In genomic region chr8:73219178-73219811, GRCm38 (mm10) we compare ENCODE assay signal across 19 mouse cellular contexts.
DNase-seq lines count a peak whose midpoint lies in the region; ATAC-seq lines count a peak whose summit lies in the region.
"Had no signal": no experiment of that assay in that cellular context is flagged by ENCODE, and none has a peak within 500 bp of the region (broad histone marks: within the 10 kb centered on the region; RNA-seq: fewer than 3 reads in every experiment).

No protein-coding gene starts in this region.

- intact Hi-C loops in left cerebral cortex, postnatal 10 days (cut with DNase I): no loop called here

- ATAC-seq in midbrain, embryonic 11.5 days (ENCODE audit: low FRiP score): peak; percentile 46; the same call in 1 of the 2 replicates
- peak; percentile 82 for ATAC-seq in forebrain, embryonic 16.5 days
- peak; percentile 82 for ATAC-seq in midbrain, embryonic 15.5 days (replicated peaks)
- ATAC-seq: hindbrain, embryonic 16.5 days; inflammation-experienced regulatory T-cells, adult 6 months; intestine, postnatal 0 days had no signal

- no peaks in the 10 kb centered on the region for H3K9me3 ChIP-seq in midbrain, embryonic 11.5 days (ENCODE audit: control insufficient read depth, low read length)
- H3K9me3 ChIP-seq in midbrain, embryonic 10.5 days (replicated peaks): no peaks in the 10 kb centered on the region
- H3K9me3 ChIP-seq in forebrain, embryonic 16.5 days (ENCODE audit: control insufficient read depth, low read length): no peaks in the 10 kb centered on the region
- H3K9me3 ChIP-seq in midbrain, embryonic 15.5 days: no peaks in the 10 kb centered on the region
- H3K9me3 ChIP-seq: embryonic facial prominence, embryonic 13.5 days; heart, embryonic 13.5 days; hindbrain, embryonic 12.5 days had no signal

- DNase-seq in midbrain, embryonic 11.5 days (ENCODE audit: low spot score, missing footprints): no peak
- no peak for DNase-seq in midbrain, embryonic 10.5 days (ENCODE audit: low spot score)
- DNase-seq in urinary bladder, postnatal 14 days (ENCODE audit: low spot score): no peak
- no peak for DNase-seq in left cerebral cortex, postnatal 10 days (ENCODE audit: extremely low spot score in 1 of 2, low spot score in 2 of 2)
- DNase-seq in kidney, postnatal 25 days: no peak
- DNase-seq: adrenal gland, adult 2 months; adrenal gland, postnatal 25 days; cerebellum, adult 8-10 months; cerebellum, postnatal 14 days; gastrocnemius, postnatal 10 days; heart, postnatal 36 days had no signal

- no peaks in the 10 kb centered on the region for H3K27me3 ChIP-seq in midbrain, embryonic 11.5 days (ENCODE audit: control insufficient read depth, insufficient read depth, low read length)
- H3K27me3 ChIP-seq in midbrain, embryonic 10.5 days (ENCODE audit: low read depth, poor library complexity, severe bottlenecking): no peaks in the 10 kb centered on the region
- H3K27me3 ChIP-seq in forebrain, embryonic 16.5 days (replicated peaks; ENCODE audit: control insufficient read depth, insufficient read depth, low read length): no peaks in the 10 kb centered on the region
- no peaks in the 10 kb centered on the region for H3K27me3 ChIP-seq in midbrain, embryonic 15.5 days (replicated peaks)
- H3K27me3 ChIP-seq: embryonic facial prominence, embryonic 13.5 days; heart, embryonic 13.5 days; hindbrain, embryonic 12.5 days had no signal

- H3K27ac ChIP-seq in midbrain, embryonic 11.5 days (ENCODE audit: low read depth, low read length): no peak overlapping the region
- no peak overlapping the region for H3K27ac ChIP-seq in midbrain, embryonic 10.5 days (replicated peaks)
- no peak overlapping the region for H3K27ac ChIP-seq in forebrain, embryonic 16.5 days (ENCODE audit: low read length)
- no peak overlapping the region for H3K27ac ChIP-seq in midbrain, embryonic 15.5 days
- H3K27ac ChIP-seq: embryonic facial prominence, embryonic 13.5 days; heart, embryonic 13.5 days; hindbrain, embryonic 12.5 days had no signal

- H3K9ac ChIP-seq in midbrain, embryonic 11.5 days (ENCODE audit: low read length): no peak overlapping the region
- no peak overlapping the region for H3K9ac ChIP-seq in forebrain, embryonic 16.5 days (replicated peaks; ENCODE audit: low read depth, low read length)
- no peak overlapping the region for H3K9ac ChIP-seq in midbrain, embryonic 15.5 days
- H3K9ac ChIP-seq: embryonic facial prominence, embryonic 13.5 days; heart, embryonic 13.5 days; hindbrain, embryonic 12.5 days had no signal

- H3K36me3 ChIP-seq in midbrain, embryonic 11.5 days (ENCODE audit: control insufficient read depth, insufficient read depth, low read length): no peaks in the 10 kb centered on the region
- H3K36me3 ChIP-seq in midbrain, embryonic 10.5 days: no peaks in the 10 kb centered on the region
- no peaks in the 10 kb centered on the region for H3K36me3 ChIP-seq in forebrain, embryonic 16.5 days (ENCODE audit: control insufficient read depth, insufficient read depth)
- H3K36me3 ChIP-seq in midbrain, embryonic 15.5 days (replicated peaks): no peaks in the 10 kb centered on the region
- H3K36me3 ChIP-seq: embryonic facial prominence, embryonic 13.5 days; heart, embryonic 13.5 days; hindbrain, embryonic 12.5 days had no signal

- no peak overlapping the region for H3K4me2 ChIP-seq in midbrain, embryonic 11.5 days
- no peak overlapping the region for H3K4me2 ChIP-seq in forebrain, embryonic 16.5 days (ENCODE audit: low read length)
- no peak overlapping the region for H3K4me2 ChIP-seq in midbrain, embryonic 15.5 days
- H3K4me2 ChIP-seq: embryonic facial prominence, embryonic 13.5 days; heart, embryonic 13.5 days; hindbrain, embryonic 12.5 days had no signal

- peaks cover 2% of the 10 kb centered on the region; the same call in 1 of the 2 replicates for H3K4me1 ChIP-seq in midbrain, embryonic 11.5 days (ENCODE audit: control insufficient read depth, insufficient read depth, low read length)
- peaks cover 21% of the 10 kb centered on the region for H3K4me1 ChIP-seq in midbrain, embryonic 10.5 days
- H3K4me1 ChIP-seq in forebrain, embryonic 16.5 days (replicated peaks; ENCODE audit: control insufficient read depth, insufficient read depth, low read length): 0 out of 2 replicates have a peak, but pooled peaks cover 2% of the 10 kb centered on the region
- H3K4me1 ChIP-seq in midbrain, embryonic 15.5 days: 0 out of 2 replicates have a peak, but pooled peaks cover 2% of the 10 kb centered on the region
- H3K4me1 ChIP-seq: embryonic facial prominence, embryonic 13.5 days; hindbrain, embryonic 12.5 days had no signal

- WGBS in midbrain, embryonic 11.5 days: 36% methylated on average over 6 of the region's 6 CpGs
- WGBS in midbrain, embryonic 10.5 days: 47% methylated on average over 6 of the region's 6 CpGs
- 41% methylated on average over 6 of the region's 6 CpGs for WGBS in forebrain, embryonic 16.5 days
- 24% methylated on average over 6 of the region's 6 CpGs for WGBS in midbrain, embryonic 15.5 days

- no peak overlapping the region for H3K4me3 ChIP-seq in midbrain, embryonic 11.5 days (ENCODE audit: low read depth, low read length)
- H3K4me3 ChIP-seq in midbrain, embryonic 10.5 days: no peak overlapping the region
- H3K4me3 ChIP-seq in forebrain, embryonic 16.5 days (replicated peaks; ENCODE audit: low read length): no peak overlapping the region
- H3K4me3 ChIP-seq in midbrain, embryonic 15.5 days: no peak overlapping the region
- H3K4me3 ChIP-seq: embryonic facial prominence, embryonic 13.5 days; heart, embryonic 13.5 days; hindbrain, embryonic 12.5 days had no signal
